Mouse (Mus musculus) kidney, postnatal 0 days (tissue): Measurements from ENCODE around the gene Lama2. TPM values are rescaled to one million over a fixed set of nuclear protein-coding genes. Genes with fewer than 3 reads are reported as not detected.

Experiments
- ATAC-seq: fragments of 200-750 bp; cut with Nextera tagmentation; replicated peaks from 2 replicates; pipeline ENCODE4 v1.8.0; 2017; ENCODE audit warnings: low read depth, moderate number of reproducible peaks, moderate TSS enrichment, moderate library complexity; ENCODE audit not compliant: low FRiP score
- DNase-seq: peaks from one replicate; pipeline ENCODE4 v3.0.0-alpha.2; 2016; ENCODE audit warnings: low spot score
- H3K27ac ChIP-seq: fragments of 300-500 bp; sonication (generic); 2 replicates; pipeline ENCODE4 v1.5.1; 2014; ENCODE audit warnings: mild to moderate bottlenecking
- H3K27me3 ChIP-seq: fragments of 300-500 bp; sonication (generic); 2 replicates; pipeline ENCODE4 v1.6.1; 2014; ENCODE audit warnings: low read length, mixed read lengths; ENCODE audit not compliant: insufficient read depth
- H3K36me3 ChIP-seq: fragments of 300-500 bp; sonication (generic); 2 replicates; pipeline ENCODE4 v1.6.1; 2014; ENCODE audit warnings: low read length, mixed read lengths; ENCODE audit not compliant: insufficient read depth
- H3K4me1 ChIP-seq: fragments of 300-500 bp; sonication (generic); replicated peaks from 2 replicates; pipeline ENCODE4 v1.6.1; 2014; ENCODE audit warnings: antibody characterized with exemption, low read length, mixed read lengths; ENCODE audit not compliant: insufficient read depth
- H3K4me2 ChIP-seq: fragments of 300-500 bp; sonication (generic); 2 replicates; pipeline ENCODE4 v1.6.1; 2014; ENCODE audit warnings: mild to moderate bottlenecking, low read length, moderate library complexity, mixed read lengths
- H3K4me3 ChIP-seq: fragments of 300-500 bp; sonication (generic); replicated peaks from 2 replicates; pipeline ENCODE4 v1.5.1; 2014; ENCODE audit warnings: low read depth, low read length
- H3K9ac ChIP-seq: fragments of 300-500 bp; sonication (generic); 2 replicates; pipeline ENCODE4 v1.6.1; 2014; ENCODE audit warnings: low read depth, low read length
- H3K9me3 ChIP-seq: fragments of 300-500 bp; sonication (generic); replicated peaks from 2 replicates; pipeline ENCODE4 v1.6.1; 2016; ENCODE audit warnings: low read length, inconsistent platforms, mixed read lengths
- CTCF ChIP-seq: IDR thresholded peaks from 2 replicates; pipeline ENCODE4 v1.5.1; 2016; ENCODE audit warnings: antibody characterized with exemption, low read depth, mild to moderate bottlenecking, moderate library complexity
- WGBS: fragments of 180-500 bp; shearing (Covaris S2); extraction: QIAGEN DNeasy Blood & Tissue Kit; methylation state at CpG from one replicate; pipeline ENCODE4 v1.1.7; 2014; 5-methylcytosine and 5-hydroxymethylcytosine counted together
- polyA plus RNA-seq: library from polyadenylated mRNA; unstranded; fragments of >200 nt; fragmentation: Nextera tagmentation; extraction: Ambion mirVana; gene quantifications from 2 replicates; pipeline ENCODE4 v1.2.1, GENCODE M21; 2015

Gene Lama2
- 16.2 and 16.8 TPM in 2 replicates for polyA plus RNA-seq

- no peak within 1 kb of the TSS for H3K4me3 ChIP-seq
- H3K27me3 ChIP-seq, result no peaks in the 10 kb centered on the region
- H3K4me2 ChIP-seq, result no peak within 1 kb of the TSS
- ATAC-seq (no peak), DNase-seq (no peak)
- no peaks in the 10 kb centered on the region for H3K9me3 ChIP-seq
- 92% methylated on average over 3 of the region's 3 CpGs for WGBS
- no peak within 1 kb of the TSS for H3K9ac ChIP-seq
- H3K4me1 ChIP-seq, result no peaks in the 10 kb centered on the region
- no peak within 1 kb of the TSS for H3K27ac ChIP-seq
- TF ChIP-seq CTCF, result no peak
- H3K36me3 ChIP-seq, result no peaks in the 10 kb centered on the region
Measured at GRCm38 (mm10) chr10:27619658-27620057, at the start of gene Lama2. TSS of gene Lama2 (minus strand) at chr10:27619758.

GRCm38 (mm10) chr10:27664391-27664790 lies 44.8 kb upstream of the Lama2 start:
- no peak overlapping the region for H3K4me2 ChIP-seq
- no peak for TF ChIP-seq CTCF
- H3K27me3 ChIP-seq, result no peaks in the 10 kb centered on the region
- no peak overlapping the region for H3K4me3 ChIP-seq
- DNase-seq, result no peak
- H3K4me1 ChIP-seq, result no peaks in the 10 kb centered on the region
- ATAC-seq, result no peak
- no peaks in the 10 kb centered on the region for H3K36me3 ChIP-seq
- H3K9ac ChIP-seq, result no peak overlapping the region
- no peak overlapping the region for H3K27ac ChIP-seq
- WGBS, result 82% methylated on average over 1 of the region's 1 CpGs
- H3K9me3 ChIP-seq, result no peaks in the 10 kb centered on the region

- 40% methylated on average over 1 of the region's 1 CpGs for WGBS
- no peaks in the 10 kb centered on the region for H3K36me3 ChIP-seq
- H3K27ac ChIP-seq, result no peak overlapping the region
- no peak overlapping the region for H3K4me2 ChIP-seq
- ATAC-seq (no peak), DNase-seq (no peak)
- no peak for TF ChIP-seq CTCF
- no peak overlapping the region for H3K4me3 ChIP-seq
- no peak overlapping the region for H3K9ac ChIP-seq
- no peaks in the 10 kb centered on the region for H3K4me1 ChIP-seq
- H3K27me3 ChIP-seq, result no peaks in the 10 kb centered on the region
- H3K9me3 ChIP-seq, result no peaks in the 10 kb centered on the region
Measured at GRCm38 (mm10) chr10:27663396-27663795, 43.8 kb upstream of the Lama2 start.

- no peak for TF ChIP-seq CTCF
- H3K27ac ChIP-seq, result no peak overlapping the region
- H3K27me3 ChIP-seq, result no peaks in the 10 kb centered on the region
- H3K9me3 ChIP-seq, result no peaks in the 10 kb centered on the region
- H3K9ac ChIP-seq, result no peak overlapping the region
- ATAC-seq, result no peak
- H3K4me3 ChIP-seq, result no peak overlapping the region
- no peaks in the 10 kb centered on the region for H3K4me1 ChIP-seq
- DNase-seq, result no peak
- H3K36me3 ChIP-seq, result no peaks in the 10 kb centered on the region
- H3K4me2 ChIP-seq, result no peak overlapping the region
- WGBS, result 89% methylated on average over 4 of the region's 4 CpGs
Measured at GRCm38 (mm10) chr10:27654164-27654563, 34.6 kb upstream of the Lama2 start.

- Histone ChIP-seq H3K4me1 (no peaks in the 10 kb centered on the region), H3K4me3 (no peak overlapping the region), H3K9me3 (no peaks in the 10 kb centered on the region), H3K4me2 (peak overlapping the region; percentile 11; the same call in 1 of the 2 replicates), H3K36me3 (no peaks in the 10 kb centered on the region), H3K27ac (no peak overlapping the region), H3K9ac (no peak overlapping the region), H3K27me3 (no peaks in the 10 kb centered on the region)
- no peak for TF ChIP-seq CTCF
- ATAC-seq (peak; percentile 40; the same call in 1 of the 2 replicates), DNase-seq (peak; percentile 83)
- 43% methylated on average over 8 of the region's 8 CpGs for WGBS
Measured at GRCm38 (mm10) chr10:27652694-27653335, 33.3 kb upstream of the Lama2 start.

GRCm38 (mm10) chr10:27635721-27636120 lies 16.2 kb upstream of the Lama2 start:
- TF ChIP-seq CTCF, result no peak
- Histone ChIP-seq H3K36me3 (no peaks in the 10 kb centered on the region), H3K9me3 (no peaks in the 10 kb centered on the region), H3K4me1 (no peaks in the 10 kb centered on the region), H3K4me2 (no peak overlapping the region), H3K27me3 (no peaks in the 10 kb centered on the region), H3K27ac (no peak overlapping the region), H3K9ac (no peak overlapping the region), H3K4me3 (no peak overlapping the region)
- DNase-seq, result no peak
- ATAC-seq, result no peak
- WGBS, result 67% methylated on average over 2 of the region's 2 CpGs

GRCm38 (mm10) chr10:27631002-27631401 lies 11.4 kb upstream of the Lama2 start:
- Histone ChIP-seq H3K27me3 (no peaks in the 10 kb centered on the region), H3K36me3 (no peaks in the 10 kb centered on the region), H3K9ac (no peak overlapping the region), H3K4me1 (no peaks in the 10 kb centered on the region), H3K4me3 (no peak overlapping the region), H3K9me3 (no peaks in the 10 kb centered on the region), H3K4me2 (no peak overlapping the region), H3K27ac (no peak overlapping the region)
- no peak for DNase-seq
- no peak for TF ChIP-seq CTCF
- no peak for ATAC-seq
- 90% methylated on average over 4 of the region's 4 CpGs for WGBS
